Mouse (Mus musculus): ENCODE measurements around the gene Arhgap15.

- no peak for TF ChIP-seq POLR2AphosphoS5 (IDR thresholded peaks at IDR 0.05; ENCODE audit: insufficient replicate concordance, low read depth, low read length)
- no peak for TF ChIP-seq GATA1 (IDR thresholded peaks at IDR 0.05; ENCODE audit: borderline replicate concordance, low read length)
Observed at GRCm38 (mm10) chr2:44098552-44098951, 349.9 kb downstream of the Arhgap15 start.

Measured in G1E (cell line).